Mouse (Mus musculus): ENCODE data around the gene Dlg5. TPM values are rescaled to one million over a fixed set of nuclear protein-coding genes. Genes with fewer than 3 reads are reported as not detected.

The Dlg5 gene
- polyA plus RNA-seq, 1 experiment = 8.7 TPM

GRCm38 (mm10) chr14:24281278-24281677, 35.6 kb upstream of the Dlg5 start:
- WGBS = 70% methylated on average over 4 of the region's 4 CpGs
- no peaks in the 10 kb centered on the region for H3K4me1 ChIP-seq (replicated peaks; ENCODE audit: control insufficient read depth, insufficient read depth, low read length)
- H3K4me3 ChIP-seq (ENCODE audit: control insufficient read depth, insufficient read depth, low read length) = no peak overlapping the region
- TF ChIP-seq POLR2A (IDR thresholded peaks at IDR 0.05; ENCODE audit: control insufficient read depth, extremely low read depth, insufficient read depth, low read length, poor library complexity) = no peak
- no peak for TF ChIP-seq CTCF (IDR thresholded peaks at IDR 0.05; ENCODE audit: borderline replicate concordance, control insufficient read depth, extremely low read depth, insufficient read depth, low read length, poor library complexity)
- DNase-seq = no peak
- no peaks in the 10 kb centered on the region for H3K36me3 ChIP-seq (ENCODE audit: control insufficient read depth, insufficient read depth, low read length)
- H3K27me3 ChIP-seq (ENCODE audit: control insufficient read depth, insufficient read depth, low read length) = no peaks in the 10 kb centered on the region
- H3K27ac ChIP-seq (ENCODE audit: control insufficient read depth, insufficient read depth, low read length) = no peak overlapping the region

GRCm38 (mm10) chr14:24275534-24275933, 29.8 kb upstream of the Dlg5 start:
- Histone ChIP-seq H3K4me1 (replicated peaks; ENCODE audit: control insufficient read depth, insufficient read depth, low read length) (no peaks in the 10 kb centered on the region), H3K36me3 (ENCODE audit: control insufficient read depth, insufficient read depth, low read length) (no peaks in the 10 kb centered on the region), H3K27me3 (ENCODE audit: control insufficient read depth, insufficient read depth, low read length) (no peaks in the 10 kb centered on the region), H3K4me3 (ENCODE audit: control insufficient read depth, insufficient read depth, low read length) (no peak overlapping the region), H3K27ac (ENCODE audit: control insufficient read depth, insufficient read depth, low read length) (no peak overlapping the region)
- no peak for DNase-seq
- whole genome bisulfite sequencing = 59% methylated on average over 2 of the region's 2 CpGs
- no peak for TF ChIP-seq CTCF (IDR thresholded peaks at IDR 0.05; ENCODE audit: borderline replicate concordance, control insufficient read depth, extremely low read depth, insufficient read depth, low read length, poor library complexity)
- no peak for TF ChIP-seq POLR2A (IDR thresholded peaks at IDR 0.05; ENCODE audit: control insufficient read depth, extremely low read depth, insufficient read depth, low read length, poor library complexity)

GRCm38 (mm10) chr14:24273575-24273974, 27.9 kb upstream of the Dlg5 start:
- no peaks in the 10 kb centered on the region for H3K27me3 ChIP-seq (ENCODE audit: control insufficient read depth, insufficient read depth, low read length)
- DNase-seq = no peak
- H3K36me3 ChIP-seq (ENCODE audit: control insufficient read depth, insufficient read depth, low read length) = no peaks in the 10 kb centered on the region
- WGBS = 65% methylated on average over 2 of the region's 2 CpGs
- H3K4me1 ChIP-seq (replicated peaks; ENCODE audit: control insufficient read depth, insufficient read depth, low read length) = no peaks in the 10 kb centered on the region
- H3K27ac ChIP-seq (ENCODE audit: control insufficient read depth, insufficient read depth, low read length) = no peak overlapping the region
- H3K4me3 ChIP-seq (ENCODE audit: control insufficient read depth, insufficient read depth, low read length) = no peak overlapping the region
- TF ChIP-seq POLR2A (IDR thresholded peaks at IDR 0.05; ENCODE audit: control insufficient read depth, extremely low read depth, insufficient read depth, low read length, poor library complexity) (no peak), CTCF (IDR thresholded peaks at IDR 0.05; ENCODE audit: borderline replicate concordance, control insufficient read depth, extremely low read depth, insufficient read depth, low read length, poor library complexity) (no peak)

GRCm38 (mm10) chr14:24269571-24269970, 23.9 kb upstream of the Dlg5 start:
- 93% methylated on average over 1 of the region's 1 CpGs for WGBS
- Histone ChIP-seq H3K36me3 (ENCODE audit: control insufficient read depth, insufficient read depth, low read length) (no peaks in the 10 kb centered on the region), H3K27ac (ENCODE audit: control insufficient read depth, insufficient read depth, low read length) (no peak overlapping the region), H3K4me1 (replicated peaks; ENCODE audit: control insufficient read depth, insufficient read depth, low read length) (no peaks in the 10 kb centered on the region), H3K4me3 (ENCODE audit: control insufficient read depth, insufficient read depth, low read length) (no peak overlapping the region), H3K27me3 (ENCODE audit: control insufficient read depth, insufficient read depth, low read length) (no peaks in the 10 kb centered on the region)
- TF ChIP-seq POLR2A (IDR thresholded peaks at IDR 0.05; ENCODE audit: control insufficient read depth, extremely low read depth, insufficient read depth, low read length, poor library complexity) (no peak), CTCF (IDR thresholded peaks at IDR 0.05; ENCODE audit: borderline replicate concordance, control insufficient read depth, extremely low read depth, insufficient read depth, low read length, poor library complexity) (no peak)
- DNase-seq = no peak

- 78% methylated on average over 2 of the region's 2 CpGs for WGBS
- H3K4me1 ChIP-seq (replicated peaks; ENCODE audit: control insufficient read depth, insufficient read depth, low read length) = no peaks in the 10 kb centered on the region
- no peak overlapping the region for H3K4me3 ChIP-seq (ENCODE audit: control insufficient read depth, insufficient read depth, low read length)
- no peaks in the 10 kb centered on the region for H3K27me3 ChIP-seq (ENCODE audit: control insufficient read depth, insufficient read depth, low read length)
- no peak overlapping the region for H3K27ac ChIP-seq (ENCODE audit: control insufficient read depth, insufficient read depth, low read length)
- DNase-seq = no peak
- H3K36me3 ChIP-seq (ENCODE audit: control insufficient read depth, insufficient read depth, low read length) = no peaks in the 10 kb centered on the region
- TF ChIP-seq CTCF (IDR thresholded peaks at IDR 0.05; ENCODE audit: borderline replicate concordance, control insufficient read depth, extremely low read depth, insufficient read depth, low read length, poor library complexity) (no peak), POLR2A (IDR thresholded peaks at IDR 0.05; ENCODE audit: control insufficient read depth, extremely low read depth, insufficient read depth, low read length, poor library complexity) (no peak)
Measured at GRCm38 (mm10) chr14:24262915-24263314, 17.2 kb upstream of the Dlg5 start.

GRCm38 (mm10) chr14:24262382-24262781, 16.7 kb upstream of the Dlg5 start:
- no peak for DNase-seq
- Histone ChIP-seq H3K4me3 (ENCODE audit: control insufficient read depth, insufficient read depth, low read length) (no peak overlapping the region), H3K27me3 (ENCODE audit: control insufficient read depth, insufficient read depth, low read length) (no peaks in the 10 kb centered on the region), H3K27ac (ENCODE audit: control insufficient read depth, insufficient read depth, low read length) (no peak overlapping the region), H3K4me1 (replicated peaks; ENCODE audit: control insufficient read depth, insufficient read depth, low read length) (no peaks in the 10 kb centered on the region), H3K36me3 (ENCODE audit: control insufficient read depth, insufficient read depth, low read length) (no peaks in the 10 kb centered on the region)
- WGBS = 78% methylated on average over 6 of the region's 6 CpGs
- TF ChIP-seq CTCF (IDR thresholded peaks at IDR 0.05; ENCODE audit: borderline replicate concordance, control insufficient read depth, extremely low read depth, insufficient read depth, low read length, poor library complexity) (no peak), POLR2A (IDR thresholded peaks at IDR 0.05; ENCODE audit: control insufficient read depth, extremely low read depth, insufficient read depth, low read length, poor library complexity) (no peak)

GRCm38 (mm10) chr14:24260391-24260790, 14.7 kb upstream of the Dlg5 start:
- DNase-seq = no peak
- no peak for TF ChIP-seq POLR2A (IDR thresholded peaks at IDR 0.05; ENCODE audit: control insufficient read depth, extremely low read depth, insufficient read depth, low read length, poor library complexity)
- no peak for TF ChIP-seq CTCF (IDR thresholded peaks at IDR 0.05; ENCODE audit: borderline replicate concordance, control insufficient read depth, extremely low read depth, insufficient read depth, low read length, poor library complexity)
- Histone ChIP-seq H3K4me1 (replicated peaks; ENCODE audit: control insufficient read depth, insufficient read depth, low read length) (no peaks in the 10 kb centered on the region), H3K4me3 (ENCODE audit: control insufficient read depth, insufficient read depth, low read length) (no peak overlapping the region), H3K27me3 (ENCODE audit: control insufficient read depth, insufficient read depth, low read length) (no peaks in the 10 kb centered on the region), H3K27ac (ENCODE audit: control insufficient read depth, insufficient read depth, low read length) (no peak overlapping the region), H3K36me3 (ENCODE audit: control insufficient read depth, insufficient read depth, low read length) (no peaks in the 10 kb centered on the region)
- 76% methylated on average over 4 of the region's 4 CpGs for WGBS
